Mouse (Mus musculus): Measurements from ENCODE around the gene Slc6a15. TPM values are rescaled to one million over a fixed set of nuclear protein-coding genes. Genes with fewer than 3 reads are reported as not detected.

Slc6a15 gene
- total and polyA plus RNA-seq, 2 experiments from 2014 or later: 59.5 to 61.4 TPM

GRCm38 (mm10) chr10:103448340-103448739, 80.8 kb downstream of the Slc6a15 start:
- Histone ChIP-seq H3K27me3 (ENCODE audit: insufficient read depth, low read length) (no peaks in the 10 kb centered on the region), H3K27ac (ENCODE audit: low read depth, low read length) (no peak overlapping the region), H3K4me2 (ENCODE audit: low read depth, low read length, poor library complexity, severe bottlenecking) (no peak overlapping the region), H3K36me3 (ENCODE audit: insufficient read depth, low read length) (no peaks in the 10 kb centered on the region), H3K9me3 (ENCODE audit: low read length) (no peaks in the 10 kb centered on the region), H3K9ac (replicated peaks; ENCODE audit: low read length, poor library complexity, severe bottlenecking) (no peak overlapping the region), H3K4me1 (ENCODE audit: insufficient read depth, low read length) (no peaks in the 10 kb centered on the region), H3K4me3 (ENCODE audit: low read depth, low read length) (no peak overlapping the region)
- DNase-seq (ENCODE audit: low spot score): peak; percentile 5
- TF ChIP-seq CTCF (IDR thresholded peaks at IDR 0.05): no peak
- WGBS: 48% methylated on average over 2 of the region's 2 CpGs
- ATAC-seq (ENCODE audit: low FRiP score): no peak

- peak; percentile 62 for DNase-seq (ENCODE audit: low spot score)
- Histone ChIP-seq H3K9me3 (ENCODE audit: low read length) (no peaks in the 10 kb centered on the region), H3K4me2 (ENCODE audit: low read depth, low read length, poor library complexity, severe bottlenecking) (no peak overlapping the region), H3K27me3 (ENCODE audit: insufficient read depth, low read length) (no peaks in the 10 kb centered on the region), H3K27ac (ENCODE audit: low read depth, low read length) (no peak overlapping the region), H3K4me3 (ENCODE audit: low read depth, low read length) (no peak overlapping the region), H3K9ac (replicated peaks; ENCODE audit: low read length, poor library complexity, severe bottlenecking) (no peak overlapping the region), H3K4me1 (ENCODE audit: insufficient read depth, low read length) (no peaks in the 10 kb centered on the region), H3K36me3 (ENCODE audit: insufficient read depth, low read length) (no peaks in the 10 kb centered on the region)
- TF ChIP-seq CTCF (IDR thresholded peaks at IDR 0.05): no peak
- ATAC-seq (ENCODE audit: low FRiP score): no peak; the same call in 1 of the 2 replicates
- 36% methylated on average over 1 of the region's 1 CpGs for WGBS
Observed at GRCm38 (mm10) chr10:103457896-103458295, 90.3 kb downstream of the Slc6a15 start.

Other genes with a start within 250 kb of the Slc6a15 start
- gene Lrriq1, start 131.5 kb upstream of the Slc6a15 start, total RNA-seq (2014; rRNA removed): 0.61 and 1.2 TPM in 2 replicates
- 1.9 and 3.9 TPM in 2 replicates for gene Lrriq1, start 131.5 kb upstream of the Slc6a15 start, polyA plus RNA-seq (2015; fragmentation: Nextera tagmentation; extraction: Ambion mirVana)

All from midbrain, postnatal 0 days (tissue).